Comparison of ENCODE assay signal across 12 mouse cellular contexts in genomic region chr9:66722869-66723272, GRCm38 (mm10). TPM values are rescaled to one million over a fixed set of nuclear protein-coding genes. Genes with fewer than 3 reads are reported as not detected.
DNase-seq lines count a peak whose midpoint lies in the region; ATAC-seq and TF ChIP-seq lines count a peak whose summit lies in the region.
"Had no signal": no experiment of that assay in that cellular context is flagged by ENCODE, and none has a peak within 500 bp of the region (broad histone marks: within the 10 kb centered on the region; RNA-seq: fewer than 3 reads in every experiment).

No protein-coding gene starts in this region.

- no peak overlapping the region for H3K9ac ChIP-seq in forebrain, embryonic 12.5 days
- H3K9ac ChIP-seq in kidney, embryonic 15.5 days = no peak overlapping the region
- no peak overlapping the region for H3K9ac ChIP-seq in neural tube, embryonic 15.5 days (replicated peaks)
- H3K9ac ChIP-seq in intestine, postnatal 0 days (ENCODE audit: low read depth, low read length) = no peak overlapping the region

- TF ChIP-seq CTCF in intestine, postnatal 0 days (IDR thresholded peaks at IDR 0.05; ENCODE audit: low read depth) = no peak

- peaks cover 11% of the 10 kb centered on the region for H3K4me1 ChIP-seq in forebrain, embryonic 12.5 days
- peaks cover 32% of the 10 kb centered on the region for H3K4me1 ChIP-seq in kidney, embryonic 15.5 days
- peaks cover 10% of the 10 kb centered on the region for H3K4me1 ChIP-seq in neural tube, embryonic 15.5 days
- H3K4me1 ChIP-seq in intestine, postnatal 0 days (replicated peaks; ENCODE audit: control insufficient read depth, insufficient read depth, low read length) = no peaks in the 10 kb centered on the region

- no peak overlapping the region for H3K4me2 ChIP-seq in forebrain, embryonic 12.5 days
- H3K4me2 ChIP-seq in kidney, embryonic 15.5 days = no peak overlapping the region
- no peak overlapping the region for H3K4me2 ChIP-seq in neural tube, embryonic 15.5 days
- H3K4me2 ChIP-seq in intestine, postnatal 0 days (replicated peaks; ENCODE audit: low read depth) = no peak overlapping the region
- H3K4me2 ChIP-seq: liver, embryonic 11.5 days had no signal

- no peak overlapping the region for H3K4me3 ChIP-seq in forebrain, embryonic 12.5 days (replicated peaks)
- no peak overlapping the region for H3K4me3 ChIP-seq in kidney, embryonic 15.5 days (replicated peaks)
- no peak overlapping the region for H3K4me3 ChIP-seq in neural tube, embryonic 15.5 days (replicated peaks)
- H3K4me3 ChIP-seq in intestine, postnatal 0 days (ENCODE audit: low read depth, low read length) = no peak overlapping the region

- no peaks in the 10 kb centered on the region for H3K9me3 ChIP-seq in forebrain, embryonic 12.5 days
- no peaks in the 10 kb centered on the region for H3K9me3 ChIP-seq in kidney, embryonic 15.5 days (replicated peaks)
- H3K9me3 ChIP-seq in neural tube, embryonic 15.5 days (replicated peaks) = no peaks in the 10 kb centered on the region
- H3K9me3 ChIP-seq in intestine, postnatal 0 days (ENCODE audit: control insufficient read depth) = no peaks in the 10 kb centered on the region

- WGBS in forebrain, embryonic 12.5 days = 53% methylated on average over 5 of the region's 5 CpGs
- WGBS in kidney, embryonic 15.5 days = 24% methylated on average over 5 of the region's 5 CpGs
- 48% methylated on average over 5 of the region's 5 CpGs for WGBS in neural tube, embryonic 15.5 days
- 65% methylated on average over 5 of the region's 5 CpGs for WGBS in intestine, postnatal 0 days

- H3K27ac ChIP-seq in forebrain, embryonic 12.5 days = peak overlapping the region; percentile 27; the same call in 1 of the 2 replicates
- H3K27ac ChIP-seq in kidney, embryonic 15.5 days = peak overlapping the region; percentile 32; the same call in 1 of the 2 replicates
- H3K27ac ChIP-seq in neural tube, embryonic 15.5 days (replicated peaks) = 0 out of 2 replicates have a peak overlapping the region, but pooled peaks have one; percentile 18
- no peak overlapping the region for H3K27ac ChIP-seq in intestine, postnatal 0 days (ENCODE audit: low read depth, low read length)

- H3K27me3 ChIP-seq in forebrain, embryonic 12.5 days = no peaks in the 10 kb centered on the region
- no peaks in the 10 kb centered on the region for H3K27me3 ChIP-seq in kidney, embryonic 15.5 days
- H3K27me3 ChIP-seq in neural tube, embryonic 15.5 days (replicated peaks) = no peaks in the 10 kb centered on the region
- H3K27me3 ChIP-seq in intestine, postnatal 0 days (replicated peaks; ENCODE audit: control insufficient read depth, insufficient read depth, low read length) = no peaks in the 10 kb centered on the region

- H3K36me3 ChIP-seq in forebrain, embryonic 12.5 days (replicated peaks) = no peaks in the 10 kb centered on the region
- no peaks in the 10 kb centered on the region for H3K36me3 ChIP-seq in kidney, embryonic 15.5 days
- no peaks in the 10 kb centered on the region for H3K36me3 ChIP-seq in neural tube, embryonic 15.5 days
- H3K36me3 ChIP-seq in intestine, postnatal 0 days (ENCODE audit: control insufficient read depth, insufficient read depth) = no peaks in the 10 kb centered on the region

- ATAC-seq in forebrain, embryonic 12.5 days (ENCODE audit: low FRiP score) = no peak
- no peak for ATAC-seq in kidney, embryonic 15.5 days (replicated peaks; ENCODE audit: low FRiP score)
- ATAC-seq in neural tube, embryonic 15.5 days (ENCODE audit: low FRiP score) = 0 out of 2 replicates have a peak, but pooled peaks have one; percentile 17
- no peak for ATAC-seq in intestine, postnatal 0 days

- DNase-seq in retina, postnatal 1 day = peak; percentile 28
- DNase-seq in retina, embryonic 14.5 days (ENCODE audit: low spot score) = no peak
- no peak for DNase-seq in adrenal gland, postnatal 4 days (ENCODE audit: low spot score in 2 of 2)
- no peak for DNase-seq in layer of hippocampus, postnatal 14 days (ENCODE audit: low spot score in 2 of 2)
- DNase-seq: adrenal gland, postnatal 14 days; midbrain, embryonic 14.5 days; right cerebral cortex, postnatal 14 days had no signal

RNA-seq across cellular contexts. Expression of gene Car12, which starts 9.4 kb away (rescaled TPM):
- polyA plus RNA-seq in forebrain, embryonic 12.5 days (2016; fragmentation: Nextera tagmentation; extraction: Ambion mirVana) = 0.91 and 1.6 TPM in 2 replicates
- 14.5 and 15.6 TPM in 2 replicates for polyA plus RNA-seq in kidney, embryonic 15.5 days (2015; fragmentation: Nextera tagmentation; extraction: Ambion mirVana)
- 0.81 and 2.1 TPM in 2 replicates for polyA plus RNA-seq in neural tube, embryonic 15.5 days (2015; fragmentation: Nextera tagmentation; extraction: Ambion mirVana)
- total RNA-seq in adrenal gland, postnatal 4 days (2021) = 10 to 100 TPM in 1 of 2 experiments, 1 to 10 TPM in 1; 1.9 to 21.5 TPM
- 5.9 and 7.3 TPM in 2 replicates for polyA plus RNA-seq in intestine, postnatal 0 days (2015; fragmentation: Nextera tagmentation; extraction: Ambion mirVana)
- 10 to 100 TPM; 34.1 to 47.0 TPM for total RNA-seq in layer of hippocampus, postnatal 14 days (2021)
